Mouse (Mus musculus): ENCODE data around the gene Gng12. TPM values are rescaled to one million over a fixed set of nuclear protein-coding genes. Genes with fewer than 3 reads are reported as not detected.

Gene Gng12
- total and polyA plus RNA-seq, 2 experiments from 2014 or later = 43.3 to 60.1 TPM

- no peak overlapping the region for H3K27ac ChIP-seq (ENCODE audit: low read depth, low read length)
- no peaks in the 10 kb centered on the region; the same call in 1 of the 2 replicates for H3K4me1 ChIP-seq (ENCODE audit: insufficient read depth, low read length)
- ATAC-seq (ENCODE audit: low FRiP score) (no peak; the same call in 1 of the 2 replicates), DNase-seq (ENCODE audit: low spot score) (peak; percentile 32)
- H3K9ac ChIP-seq (replicated peaks; ENCODE audit: low read length, poor library complexity, severe bottlenecking) = no peak overlapping the region
- no peaks in the 10 kb centered on the region for H3K36me3 ChIP-seq (ENCODE audit: insufficient read depth, low read length)
- H3K9me3 ChIP-seq (ENCODE audit: low read length) = no peaks in the 10 kb centered on the region
- no peak for TF ChIP-seq CTCF (IDR thresholded peaks at IDR 0.05)
- peak overlapping the region; percentile 76 for H3K4me3 ChIP-seq (ENCODE audit: low read depth, low read length)
- H3K4me2 ChIP-seq (ENCODE audit: low read depth, low read length, poor library complexity, severe bottlenecking) = peak overlapping the region; percentile 84
- WGBS = 44% methylated on average over 4 of the region's 4 CpGs
- H3K27me3 ChIP-seq (ENCODE audit: insufficient read depth, low read length) = no peaks in the 10 kb centered on the region
Measured at GRCm38 (mm10) chr6:66897994-66898393, 1.8 kb downstream of the Gng12 start.

GRCm38 (mm10) chr6:66901926-66902325, 5.7 kb downstream of the Gng12 start:
- Histone ChIP-seq H3K9me3 (ENCODE audit: low read length) (no peaks in the 10 kb centered on the region), H3K4me1 (ENCODE audit: insufficient read depth, low read length) (no peaks in the 10 kb centered on the region; the same call in 1 of the 2 replicates), H3K9ac (replicated peaks; ENCODE audit: low read length, poor library complexity, severe bottlenecking) (no peak overlapping the region), H3K4me2 (ENCODE audit: low read depth, low read length, poor library complexity, severe bottlenecking) (no peak overlapping the region), H3K27ac (ENCODE audit: low read depth, low read length) (no peak overlapping the region), H3K27me3 (ENCODE audit: insufficient read depth, low read length) (no peaks in the 10 kb centered on the region), H3K4me3 (ENCODE audit: low read depth, low read length) (no peak overlapping the region), H3K36me3 (ENCODE audit: insufficient read depth, low read length) (no peaks in the 10 kb centered on the region)
- 97% methylated on average over 5 of the region's 5 CpGs for WGBS
- DNase-seq (ENCODE audit: low spot score) (no peak), ATAC-seq (ENCODE audit: low FRiP score) (no peak)
- no peak for TF ChIP-seq CTCF (IDR thresholded peaks at IDR 0.05)

GRCm38 (mm10) chr6:66903206-66903605, 7.0 kb downstream of the Gng12 start:
- TF ChIP-seq CTCF (IDR thresholded peaks at IDR 0.05) = no peak
- Histone ChIP-seq H3K9ac (replicated peaks; ENCODE audit: low read length, poor library complexity, severe bottlenecking) (no peak overlapping the region), H3K27ac (ENCODE audit: low read depth, low read length) (no peak overlapping the region), H3K4me1 (ENCODE audit: insufficient read depth, low read length) (no peaks in the 10 kb centered on the region), H3K36me3 (ENCODE audit: insufficient read depth, low read length) (no peaks in the 10 kb centered on the region), H3K9me3 (ENCODE audit: low read length) (no peaks in the 10 kb centered on the region), H3K4me2 (ENCODE audit: low read depth, low read length, poor library complexity, severe bottlenecking) (no peak overlapping the region), H3K27me3 (ENCODE audit: insufficient read depth, low read length) (no peaks in the 10 kb centered on the region), H3K4me3 (ENCODE audit: low read depth, low read length) (no peak overlapping the region)
- no peak for DNase-seq (ENCODE audit: low spot score)
- ATAC-seq (ENCODE audit: low FRiP score) = no peak
- 85% methylated on average over 9 of the region's 9 CpGs for WGBS

- Histone ChIP-seq H3K9ac (replicated peaks; ENCODE audit: low read length, poor library complexity, severe bottlenecking) (no peak overlapping the region), H3K27ac (ENCODE audit: low read depth, low read length) (no peak overlapping the region), H3K4me3 (ENCODE audit: low read depth, low read length) (no peak overlapping the region), H3K27me3 (ENCODE audit: insufficient read depth, low read length) (no peaks in the 10 kb centered on the region), H3K9me3 (ENCODE audit: low read length) (no peaks in the 10 kb centered on the region), H3K4me2 (ENCODE audit: low read depth, low read length, poor library complexity, severe bottlenecking) (no peak overlapping the region), H3K4me1 (ENCODE audit: insufficient read depth, low read length) (no peaks in the 10 kb centered on the region), H3K36me3 (ENCODE audit: insufficient read depth, low read length) (no peaks in the 10 kb centered on the region)
- 87% methylated on average over 6 of the region's 6 CpGs for WGBS
- no peak for ATAC-seq (ENCODE audit: low FRiP score)
- no peak for TF ChIP-seq CTCF (IDR thresholded peaks at IDR 0.05)
- no peak for DNase-seq (ENCODE audit: low spot score)
Measured at GRCm38 (mm10) chr6:66903720-66904119, 7.5 kb downstream of the Gng12 start.

GRCm38 (mm10) chr6:66906244-66906643, 10.0 kb downstream of the Gng12 start:
- 98% methylated on average over 1 of the region's 1 CpGs for WGBS
- H3K4me2 ChIP-seq (ENCODE audit: low read depth, low read length, poor library complexity, severe bottlenecking) = no peak overlapping the region

GRCm38 (mm10) chr6:66908327-66908973, 12.3 kb downstream of the Gng12 start:
- no peaks in the 10 kb centered on the region for H3K36me3 ChIP-seq (ENCODE audit: insufficient read depth, low read length)
- H3K27ac ChIP-seq (ENCODE audit: low read depth, low read length) = no peak overlapping the region
- no peak overlapping the region for H3K4me3 ChIP-seq (ENCODE audit: low read depth, low read length)
- no peak overlapping the region for H3K4me2 ChIP-seq (ENCODE audit: low read depth, low read length, poor library complexity, severe bottlenecking)
- H3K9ac ChIP-seq (replicated peaks; ENCODE audit: low read length, poor library complexity, severe bottlenecking) = no peak overlapping the region
- no peak for DNase-seq (ENCODE audit: low spot score)
- WGBS = 74% methylated on average over 5 of the region's 5 CpGs
- no peaks in the 10 kb centered on the region for H3K27me3 ChIP-seq (ENCODE audit: insufficient read depth, low read length)
- ATAC-seq (ENCODE audit: low FRiP score) = no peak
- no peak for TF ChIP-seq CTCF (IDR thresholded peaks at IDR 0.05)
- H3K9me3 ChIP-seq (ENCODE audit: low read length) = no peaks in the 10 kb centered on the region
- H3K4me1 ChIP-seq (ENCODE audit: insufficient read depth, low read length) = peaks cover 2% of the 10 kb centered on the region; the same call in 1 of the 2 replicates

More at GRCm38 (mm10) chr6:66906244-66906643, 10.0 kb downstream of the Gng12 start:
- Histone ChIP-seq H3K4me3 (ENCODE audit: low read depth, low read length) (no peak overlapping the region), H3K9ac (replicated peaks; ENCODE audit: low read length, poor library complexity, severe bottlenecking) (no peak overlapping the region), H3K36me3 (ENCODE audit: insufficient read depth, low read length) (no peaks in the 10 kb centered on the region), H3K9me3 (ENCODE audit: low read length) (no peaks in the 10 kb centered on the region), H3K27ac (ENCODE audit: low read depth, low read length) (no peak overlapping the region), H3K4me1 (ENCODE audit: insufficient read depth, low read length) (peaks cover 2% of the 10 kb centered on the region; the same call in 1 of the 2 replicates), H3K27me3 (ENCODE audit: insufficient read depth, low read length) (no peaks in the 10 kb centered on the region)
- TF ChIP-seq CTCF (IDR thresholded peaks at IDR 0.05) = no peak
- DNase-seq (ENCODE audit: low spot score) = no peak
- no peak for ATAC-seq (ENCODE audit: low FRiP score)
